Mouse (Mus musculus) thymus, postnatal 0 days (tissue): ENCODE measurements around the gene Gm11444. TPM values are rescaled to one million over a fixed set of nuclear protein-coding genes. Genes with fewer than 3 reads are reported as not detected.
A peak's percentile ranks its signal among the peaks of the same experiment; 100 is the strongest.

Experiments
- DNase-seq: peaks from one replicate; pipeline ENCODE4 v3.0.0-alpha.2; 2015; ENCODE audit warnings: low spot score
- polyA plus RNA-seq: library from polyadenylated mRNA; unstranded; fragments of >200 nt; fragmentation: Nextera tagmentation; extraction: Ambion mirVana; gene quantifications from 2 replicates; pipeline ENCODE4 v1.2.1, GENCODE M21; 2015

The Gm11444 gene
- polyA plus RNA-seq, 1 experiment from 2014 or later = not detected

GRCm38 (mm10) chr11:85836523-85837290, 13.4 kb downstream of the Gm11444 start:
- no peak for DNase-seq

- DNase-seq = no peak
Measured at GRCm38 (mm10) chr11:85835753-85836522, 14.2 kb downstream of the Gm11444 start.

- no peak for DNase-seq
Measured at GRCm38 (mm10) chr11:85835001-85835752, 15.0 kb downstream of the Gm11444 start.

- no peak for DNase-seq
Measured at GRCm38 (mm10) chr11:85834386-85834931, 15.7 kb downstream of the Gm11444 start.

GRCm38 (mm10) chr11:85833761-85834385, 16.3 kb downstream of the Gm11444 start:
- no peak for DNase-seq

DNA sequence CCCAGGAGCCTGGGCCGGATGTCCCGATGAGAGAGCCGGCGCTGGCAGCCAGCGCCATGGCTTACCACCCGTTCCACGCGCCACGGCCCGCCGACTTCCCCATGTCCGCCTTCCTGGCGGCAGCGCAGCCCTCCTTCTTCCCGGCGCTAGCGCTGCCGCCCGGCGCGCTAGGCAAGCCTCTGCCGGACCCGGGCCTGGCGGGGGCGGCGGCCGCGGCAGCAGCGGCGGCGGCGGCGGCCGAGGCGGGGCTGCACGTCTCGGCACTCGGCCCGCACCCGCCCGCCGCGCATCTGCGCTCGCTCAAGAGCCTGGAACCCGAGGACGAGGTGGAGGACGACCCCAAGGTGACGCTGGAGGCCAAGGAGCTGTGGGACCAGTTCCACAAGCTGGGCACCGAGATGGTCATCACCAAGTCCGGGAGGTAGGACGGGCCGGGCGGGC, 17.0 kb downstream of the Gm11444 start:
- no peak for DNase-seq

GRCm38 (mm10) chr11:85832231-85832924, 17.8 kb downstream of the Gm11444 start, which contains the start of gene Tbx2:
Gene Tbx2, plus strand, starts transcription at chr11:85832551.
- no peak for DNase-seq

DNA sequence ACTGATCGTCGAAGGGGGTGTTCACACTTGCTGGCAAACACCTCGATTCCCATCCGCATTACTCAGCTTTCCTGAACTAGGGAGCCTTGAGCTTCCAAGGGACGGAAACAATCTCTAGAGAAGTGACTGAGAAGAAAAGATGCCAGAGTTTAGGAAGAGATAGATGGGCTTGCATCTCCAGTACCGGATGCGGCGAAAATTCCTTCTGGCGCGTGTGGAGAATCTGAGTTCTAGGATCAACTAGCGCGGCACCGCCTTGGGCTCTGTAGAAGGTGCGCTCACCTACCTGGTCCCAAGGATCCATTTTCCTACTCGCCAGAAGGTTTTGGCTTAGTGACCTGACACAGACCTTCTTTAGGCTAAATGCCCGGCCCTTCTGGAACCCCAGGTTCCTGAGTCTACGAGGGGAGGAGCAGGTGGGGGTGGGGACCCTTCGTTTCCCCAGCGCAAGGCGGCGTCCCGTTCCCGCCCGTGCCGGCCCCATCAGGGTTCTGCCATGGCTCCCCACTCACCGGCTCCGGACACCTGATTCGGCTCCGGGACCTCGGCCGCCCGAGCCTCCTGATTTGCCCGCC, 18.4 kb downstream of the Gm11444 start:
- no peak for DNase-seq

GRCm38 (mm10) chr11:85830901-85831341, 19.2 kb downstream of the Gm11444 start:
- DNase-seq = no peak

- DNase-seq = no peak
Measured at GRCm38 (mm10) chr11:85829520-85830440, 20.4 kb downstream of the Gm11444 start.

DNA sequence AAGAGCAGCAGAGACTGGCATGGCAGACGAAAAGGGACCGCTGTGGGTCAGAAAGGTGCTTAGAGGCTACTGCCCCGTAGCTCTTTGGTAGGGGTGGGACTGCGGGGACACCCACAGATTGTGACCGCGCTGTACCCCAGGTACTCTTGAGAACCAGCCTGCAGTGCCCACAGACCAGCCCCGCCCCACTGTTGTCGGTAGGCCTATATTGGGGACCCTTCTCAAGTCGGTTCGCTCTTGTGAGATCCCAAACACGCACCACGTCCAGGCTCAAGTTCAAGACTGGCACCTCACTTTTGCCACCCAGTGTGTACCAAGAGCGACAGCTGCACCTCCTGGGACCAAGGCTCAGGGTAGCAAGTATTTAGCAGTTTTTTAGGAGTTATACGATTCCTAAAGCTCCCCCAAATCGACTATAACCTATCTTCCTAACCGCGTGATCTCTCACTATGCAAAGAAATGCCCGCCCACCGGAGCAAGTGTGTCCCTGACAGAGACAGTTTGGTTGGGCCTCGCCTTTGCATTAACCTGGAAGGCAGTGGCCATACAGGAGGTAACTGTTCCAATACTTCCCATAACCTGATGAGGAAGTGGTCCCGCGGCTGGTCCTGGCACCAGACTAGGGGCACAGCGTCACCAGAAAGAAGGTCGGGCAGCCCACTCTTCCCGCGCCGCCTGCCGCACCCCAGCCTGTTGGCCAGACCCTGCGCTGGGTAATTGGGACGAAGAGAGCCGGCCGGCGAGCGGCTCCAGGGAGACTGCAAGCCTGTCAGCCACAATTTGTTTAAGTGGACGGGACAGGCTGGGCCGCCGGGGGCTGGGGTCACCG, 21.2 kb downstream of the Gm11444 start:
- no peak for DNase-seq

DNA sequence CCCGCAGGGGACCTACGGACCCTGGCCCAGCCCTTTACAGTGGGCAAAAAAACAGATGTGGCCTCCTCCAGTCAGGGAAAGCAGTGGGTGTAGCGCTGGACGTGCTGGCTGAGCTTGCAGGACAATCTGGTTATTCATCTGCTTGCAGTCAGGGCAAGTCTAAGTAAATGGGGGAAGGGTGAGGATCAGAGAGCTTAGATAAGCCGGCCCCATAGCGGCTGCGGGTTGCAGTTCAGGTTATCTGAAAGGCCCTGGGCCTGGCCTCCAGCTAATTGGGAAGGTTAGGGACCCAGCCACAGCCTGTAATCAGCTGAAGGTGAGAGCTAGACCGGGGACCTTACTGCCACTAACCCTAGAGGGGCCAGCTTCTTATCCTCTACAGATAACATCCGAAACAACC, 22.8 kb downstream of the Gm11444 start:
- DNase-seq = no peak

- DNase-seq = no peak
Measured at GRCm38 (mm10) chr11:85825823-85826222, 24.3 kb downstream of the Gm11444 start.

- no peak for DNase-seq
Measured at GRCm38 (mm10) chr11:85825031-85825430, 25.1 kb downstream of the Gm11444 start.

- DNase-seq = no peak
Measured at GRCm38 (mm10) chr11:85823794-85824193, 26.3 kb downstream of the Gm11444 start.

GRCm38 (mm10) chr11:85823181-85823580, 27.0 kb downstream of the Gm11444 start:
- peak; percentile 69 for DNase-seq

DNA sequence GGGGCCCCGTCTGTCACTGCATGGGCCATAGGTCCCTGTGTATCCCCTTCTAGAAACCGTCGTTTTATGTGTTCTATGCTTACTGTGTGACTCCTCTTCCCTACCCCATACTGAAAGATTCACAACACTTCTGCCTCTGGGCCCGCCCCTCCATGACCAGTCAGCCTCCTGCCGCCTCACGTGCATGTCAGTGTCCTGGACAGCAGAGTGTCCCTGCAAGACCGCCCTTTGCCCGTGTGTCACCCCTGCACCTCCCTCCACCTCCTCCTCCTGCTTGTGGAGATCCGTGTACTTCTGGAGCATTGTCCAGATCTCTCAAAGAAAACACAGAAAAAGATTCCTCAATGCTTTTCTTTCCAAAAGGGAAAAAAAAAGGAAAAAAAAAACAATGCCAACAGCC, 28.5 kb downstream of the Gm11444 start:
- DNase-seq = no peak

DNA sequence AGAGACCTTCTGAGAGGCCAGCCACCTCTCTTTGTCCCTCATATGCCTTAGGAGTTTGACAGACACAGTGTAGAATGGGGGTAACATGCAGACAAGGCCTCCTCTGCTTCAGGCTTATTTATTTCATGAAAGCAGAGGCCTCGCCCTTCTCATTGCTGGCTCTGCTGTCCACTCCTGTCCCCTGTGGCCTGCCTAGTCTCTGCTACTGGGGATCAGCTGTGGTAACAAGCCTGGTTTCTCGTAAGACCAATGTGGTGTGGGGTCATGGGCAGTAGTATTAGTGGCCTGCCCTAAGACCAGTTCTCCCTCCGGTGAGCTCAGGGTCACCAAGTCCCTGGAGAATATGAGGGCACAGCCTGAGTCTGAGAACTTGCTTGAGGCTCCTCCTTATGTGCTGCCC, 29.2 kb downstream of the Gm11444 start:
- no peak for DNase-seq
